Mouse (Mus musculus) liver, embryonic 11.5 days (tissue): ENCODE measurements at regions not wholly inside any gene's neighbourhood (a gene's known extent, or its start where the extent isn't known, plus 50 kb on each side); places are given as distances from the start of the nearest gene placed in this dataset.

Experiments
- ATAC-seq: fragments of 200-750 bp; cut with Nextera tagmentation; replicated peaks from 2 replicates; pipeline ENCODE4 v1.8.0; 2017; ENCODE audit warnings: moderate number of reproducible peaks, mild to moderate bottlenecking, moderate TSS enrichment, moderate library complexity; ENCODE audit not compliant: low FRiP score
- DNase-seq: peaks from one replicate; pipeline ENCODE4 v3.0.0-alpha.2; 2017; ENCODE audit warnings: low spot score
- H3K27ac ChIP-seq: fragments of 300-500 bp; sonication (generic); 2 replicates; pipeline ENCODE4 v1.5.1; 2014; ENCODE audit warnings: mild to moderate bottlenecking, low read depth, low read length, control low read depth
- H3K27me3 ChIP-seq: fragments of 300-500 bp; sonication (generic); replicated peaks from 2 replicates; pipeline ENCODE4 v1.6.1; 2014; ENCODE audit warnings: low read length, mixed read lengths; ENCODE audit not compliant: control insufficient read depth, insufficient read depth
- H3K36me3 ChIP-seq: fragments of 300-500 bp; sonication (generic); 2 replicates; pipeline ENCODE4 v1.6.1; 2014; ENCODE audit warnings: mild to moderate bottlenecking, low read length, moderate library complexity, mixed read lengths; ENCODE audit not compliant: control insufficient read depth, insufficient read depth
- H3K4me1 ChIP-seq: fragments of 300-500 bp; sonication (generic); replicated peaks from 2 replicates; pipeline ENCODE4 v1.6.1; 2014; ENCODE audit warnings: low read length, mixed read lengths; ENCODE audit not compliant: control insufficient read depth, insufficient read depth
- H3K4me2 ChIP-seq: fragments of 300-500 bp; sonication (generic); 2 replicates; pipeline ENCODE4 v1.6.1; 2014; ENCODE audit warnings: mild to moderate bottlenecking, control low read depth, moderate library complexity
- H3K4me3 ChIP-seq: fragments of 300-500 bp; sonication (generic); 2 replicates; pipeline ENCODE4 v1.5.1; 2014; ENCODE audit warnings: low read depth, low read length, control low read depth
- H3K9ac ChIP-seq: fragments of 300-500 bp; sonication (generic); 2 replicates; pipeline ENCODE4 v1.6.1; 2014; ENCODE audit warnings: low read depth, low read length, control low read depth
- H3K9me3 ChIP-seq: fragments of 300-500 bp; sonication (generic); 2 replicates; pipeline ENCODE4 v1.6.1; 2016; ENCODE audit warnings: low read length, inconsistent platforms, mixed read lengths; ENCODE audit not compliant: control insufficient read depth
- WGBS: fragments of 180-500 bp; shearing (Covaris S2); extraction: QIAGEN DNeasy Blood & Tissue Kit; methylation state at CpG from one replicate; pipeline ENCODE4 v1.1.7; 2014; 5-methylcytosine and 5-hydroxymethylcytosine counted together

DNA sequence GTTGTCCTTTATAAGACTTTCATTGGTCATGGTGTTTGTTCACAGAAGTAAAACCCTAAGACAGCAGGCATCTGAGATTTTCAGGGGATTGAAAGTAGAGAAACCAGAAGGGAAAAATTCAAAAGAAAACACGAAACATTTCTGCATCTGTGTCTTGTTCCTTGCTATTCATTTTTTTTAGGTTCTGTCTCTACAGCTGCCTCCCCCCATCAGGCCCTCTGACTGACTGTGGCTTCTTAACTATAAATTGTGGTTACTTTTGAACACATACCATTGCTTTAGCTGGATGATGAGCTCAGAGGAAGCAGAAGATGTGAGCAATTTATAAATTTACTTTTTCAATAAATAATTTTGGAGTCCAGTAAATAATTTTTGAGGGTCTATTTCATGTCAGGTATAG, 103.5 kb downstream of the Mex3b start:
- H3K27ac ChIP-seq = no peak overlapping the region

DNA sequence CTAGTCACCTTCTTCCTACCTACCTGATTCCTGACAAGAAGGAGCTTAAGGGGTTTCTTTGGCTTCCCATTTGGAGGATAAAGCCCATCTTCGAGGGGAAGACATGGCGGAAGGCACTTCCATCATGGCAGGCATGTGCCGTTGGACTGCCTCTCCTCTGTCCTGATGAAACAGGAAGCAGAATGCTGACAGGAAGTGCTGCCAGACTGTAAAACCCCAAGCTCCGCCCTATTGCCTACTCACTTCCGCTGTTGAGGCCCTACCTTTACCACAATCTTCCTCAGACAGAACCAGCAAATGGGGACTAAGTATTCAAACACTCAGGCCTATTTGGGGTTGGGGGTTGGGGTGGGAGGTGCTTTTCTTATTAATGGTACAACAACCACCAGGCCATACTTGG, 104.1 kb downstream of the Mex3b start:
- WGBS = 78% methylated on average over 5 of the region's 5 CpGs
- ATAC-seq (no peak), DNase-seq (no peak)
- Histone ChIP-seq H3K4me1 (no peaks in the 10 kb centered on the region), H3K27ac (no peak overlapping the region), H3K27me3 (no peaks in the 10 kb centered on the region), H3K4me2 (no peak overlapping the region), H3K9me3 (no peaks in the 10 kb centered on the region), H3K36me3 (no peaks in the 10 kb centered on the region), H3K4me3 (no peak overlapping the region), H3K9ac (no peak overlapping the region)

More for the DNA sequence above, 103.5 kb downstream of the Mex3b start:
- H3K27me3 ChIP-seq = no peaks in the 10 kb centered on the region
- no peak overlapping the region for H3K9ac ChIP-seq
- no peaks in the 10 kb centered on the region for H3K9me3 ChIP-seq
- 88% methylated on average over 1 of the region's 1 CpGs for WGBS
- no peak overlapping the region for H3K4me2 ChIP-seq
- DNase-seq (no peak), ATAC-seq (no peak)
- H3K36me3 ChIP-seq = no peaks in the 10 kb centered on the region
- H3K4me1 ChIP-seq = no peaks in the 10 kb centered on the region
- H3K4me3 ChIP-seq = no peak overlapping the region

DNA sequence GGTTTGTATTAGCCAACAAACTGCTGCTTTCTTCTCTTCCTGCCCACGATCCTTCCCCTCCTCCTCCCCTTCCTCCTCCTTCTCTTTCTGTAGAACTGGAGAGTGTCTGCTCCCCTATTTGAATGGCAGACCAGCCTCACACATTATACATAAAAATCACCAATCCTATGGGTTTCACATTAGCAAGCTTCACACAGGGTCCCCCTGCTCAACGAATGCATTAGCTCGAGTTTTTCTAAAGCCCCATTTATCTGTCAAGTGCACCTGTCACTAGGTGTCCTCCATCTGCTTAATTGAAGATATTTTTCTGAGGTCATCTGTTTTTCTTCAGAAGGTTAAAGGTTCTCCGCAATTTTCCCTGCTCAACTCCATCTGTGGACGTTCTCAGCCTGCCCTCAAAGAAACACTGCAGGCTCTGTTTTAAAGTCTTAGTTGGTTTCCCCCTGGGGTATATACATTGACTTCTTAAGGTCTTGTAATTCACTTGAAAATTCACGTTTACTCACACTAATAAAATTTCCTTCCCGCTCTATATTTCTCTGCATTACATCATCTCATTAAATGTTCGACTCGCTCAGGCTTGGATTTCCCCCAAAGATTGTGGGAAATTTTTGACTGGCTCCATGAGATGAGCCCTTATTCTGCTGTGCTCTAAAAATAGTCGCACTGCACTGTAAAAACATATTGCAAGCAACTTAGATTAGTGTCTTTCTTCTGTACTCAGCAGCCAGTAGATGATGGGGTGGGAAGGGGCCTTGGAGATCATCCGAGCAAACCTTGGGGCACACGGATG, 105.3 kb downstream of the Mex3b start:
- no peak overlapping the region for H3K27ac ChIP-seq
- no peaks in the 10 kb centered on the region for H3K4me1 ChIP-seq
- no peak overlapping the region for H3K9ac ChIP-seq
- no peaks in the 10 kb centered on the region for H3K9me3 ChIP-seq
- 71% methylated on average over 12 of the region's 12 CpGs for WGBS
- no peak for ATAC-seq
- H3K4me3 ChIP-seq = no peak overlapping the region
- no peaks in the 10 kb centered on the region for H3K27me3 ChIP-seq
- no peaks in the 10 kb centered on the region for H3K36me3 ChIP-seq
- no peak overlapping the region for H3K4me2 ChIP-seq
- DNase-seq = no peak

DNA sequence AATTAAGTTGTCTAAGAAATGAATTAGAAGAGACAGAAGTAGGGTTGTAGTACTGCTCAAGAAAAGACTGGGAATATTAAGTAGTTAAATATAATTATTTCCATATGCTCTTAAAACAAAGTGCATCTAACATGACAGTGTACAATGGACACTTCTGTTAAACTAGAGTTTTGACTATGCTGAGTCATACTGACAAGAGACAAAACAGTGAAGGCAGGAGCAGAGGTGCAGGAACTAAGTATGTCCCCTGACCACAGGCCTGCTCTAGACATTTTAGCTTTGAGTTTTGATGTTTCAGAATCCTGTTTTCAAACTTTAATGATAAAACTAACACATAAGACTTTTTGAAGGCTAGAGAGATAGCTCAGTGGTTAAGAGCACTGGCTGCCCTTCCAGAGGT, 123.6 kb downstream of the Mex3b start:
- ATAC-seq (no peak), DNase-seq (no peak)
- Histone ChIP-seq H3K9ac (no peak overlapping the region), H3K4me1 (no peaks in the 10 kb centered on the region), H3K9me3 (no peaks in the 10 kb centered on the region), H3K27ac (no peak overlapping the region), H3K27me3 (no peaks in the 10 kb centered on the region), H3K4me3 (no peak overlapping the region), H3K4me2 (no peak overlapping the region), H3K36me3 (no peaks in the 10 kb centered on the region)

DNA sequence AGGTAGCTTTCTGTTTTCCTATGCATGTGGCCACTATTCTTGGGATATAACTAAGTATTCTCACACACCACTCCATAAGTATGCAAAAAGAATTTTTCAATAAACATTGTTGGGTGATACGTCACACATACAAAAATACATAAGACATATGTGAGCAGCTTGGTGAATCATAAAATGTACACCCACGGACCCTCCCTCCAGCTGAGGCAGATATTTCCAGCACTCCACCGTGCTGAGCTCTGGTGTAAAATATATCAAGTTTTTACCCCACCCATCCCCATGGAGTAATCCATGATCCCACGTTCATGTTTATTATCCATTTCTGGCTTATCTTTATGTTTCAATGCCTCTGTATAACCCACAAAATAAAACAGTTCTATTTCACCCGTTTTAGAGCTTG, 126.0 kb downstream of the Mex3b start:
- Histone ChIP-seq H3K9ac (no peak overlapping the region), H3K4me3 (no peak overlapping the region), H3K4me1 (no peaks in the 10 kb centered on the region), H3K36me3 (no peaks in the 10 kb centered on the region), H3K9me3 (no peaks in the 10 kb centered on the region), H3K4me2 (no peak overlapping the region), H3K27me3 (no peaks in the 10 kb centered on the region), H3K27ac (no peak overlapping the region)
- 67% methylated on average over 5 of the region's 5 CpGs for WGBS
- DNase-seq (no peak), ATAC-seq (no peak)

DNA sequence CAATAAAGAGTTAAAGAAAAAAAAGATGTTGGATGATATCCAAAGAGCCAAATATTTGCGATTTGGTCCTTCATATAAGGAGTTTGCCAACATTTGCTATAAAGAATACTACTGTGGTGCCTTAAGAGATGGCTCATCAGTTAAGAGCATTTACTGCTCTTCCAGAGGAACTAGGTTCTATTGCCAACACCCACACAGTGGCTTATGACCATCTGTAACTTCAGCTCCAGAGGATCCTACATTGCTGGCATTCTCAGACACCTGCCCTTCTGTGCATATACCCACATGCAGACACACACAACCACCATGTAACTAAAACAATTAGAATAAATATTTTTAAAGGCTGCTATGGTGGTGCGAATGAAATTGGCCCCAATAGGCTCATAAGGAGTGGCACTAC, 131.7 kb downstream of the Mex3b start:
- Histone ChIP-seq H3K4me2 (no peak overlapping the region), H3K4me3 (no peak overlapping the region), H3K9ac (no peak overlapping the region), H3K27ac (no peak overlapping the region), H3K9me3 (no peaks in the 10 kb centered on the region), H3K4me1 (no peaks in the 10 kb centered on the region), H3K36me3 (no peaks in the 10 kb centered on the region), H3K27me3 (no peaks in the 10 kb centered on the region)
- 81% methylated on average over 2 of the region's 2 CpGs for WGBS
- DNase-seq (no peak), ATAC-seq (no peak)

DNA sequence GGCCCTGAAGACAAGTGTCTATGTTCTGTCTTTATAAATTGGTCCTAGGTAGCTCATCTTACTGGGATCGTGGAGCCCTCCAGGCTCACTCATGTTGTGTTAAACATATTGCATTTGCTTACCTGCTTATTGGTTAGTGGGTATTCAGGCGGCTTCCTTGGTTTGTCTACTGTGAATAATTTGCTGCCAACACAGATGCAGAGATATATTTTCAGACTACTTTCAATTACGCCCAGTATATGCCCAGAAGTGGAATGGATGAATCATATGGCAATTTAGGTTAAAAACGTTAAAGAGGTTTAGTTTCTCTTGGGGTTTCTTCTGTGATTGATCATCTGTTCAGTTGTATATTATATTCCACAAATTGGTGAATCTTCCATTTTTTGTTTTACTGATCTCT, 140.4 kb downstream of the Mex3b start:
- WGBS = 76% methylated on average over 4 of the region's 4 CpGs
- H3K4me1 ChIP-seq = no peaks in the 10 kb centered on the region
- no peak for ATAC-seq
- H3K36me3 ChIP-seq = no peaks in the 10 kb centered on the region
- H3K4me2 ChIP-seq = no peak overlapping the region
- DNase-seq = no peak
- H3K9me3 ChIP-seq = no peaks in the 10 kb centered on the region
- no peak overlapping the region for H3K27ac ChIP-seq
- no peak overlapping the region for H3K9ac ChIP-seq
- H3K27me3 ChIP-seq = no peaks in the 10 kb centered on the region
- H3K4me3 ChIP-seq = no peak overlapping the region

DNA sequence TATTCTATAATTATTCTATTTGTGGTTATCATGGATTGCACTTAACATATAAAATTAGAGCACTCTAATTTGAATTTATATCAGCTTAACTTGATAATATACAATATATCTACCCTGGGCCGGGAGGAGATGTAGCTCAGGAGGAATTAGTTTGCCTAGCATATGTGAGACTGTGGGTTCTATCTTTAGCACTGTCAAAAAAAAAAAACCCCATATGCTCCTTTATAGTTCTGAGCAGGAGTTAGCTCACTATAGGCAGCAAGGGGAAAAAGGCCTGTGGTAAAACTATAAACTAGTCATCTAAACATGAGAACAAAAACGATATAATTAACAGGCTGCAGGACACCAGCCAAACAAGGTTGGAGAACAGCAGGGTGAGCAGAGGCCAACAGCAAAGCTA, 145.0 kb downstream of the Mex3b start:
- Histone ChIP-seq H3K27ac (no peak overlapping the region), H3K4me3 (no peak overlapping the region), H3K27me3 (no peaks in the 10 kb centered on the region), H3K36me3 (no peaks in the 10 kb centered on the region), H3K4me2 (no peak overlapping the region), H3K9me3 (no peaks in the 10 kb centered on the region), H3K9ac (no peak overlapping the region), H3K4me1 (no peaks in the 10 kb centered on the region)
- 76% methylated on average over 2 of the region's 2 CpGs for WGBS
- ATAC-seq (no peak), DNase-seq (no peak)
